Mouse (Mus musculus): ENCODE results near the gene Ubfd1. TPM values are rescaled to one million over a fixed set of nuclear protein-coding genes. Genes with fewer than 3 reads are reported as not detected.

The Ubfd1 gene
- polyA plus RNA-seq, 1 experiment from 2014 or later: 44.4 TPM

DNA sequence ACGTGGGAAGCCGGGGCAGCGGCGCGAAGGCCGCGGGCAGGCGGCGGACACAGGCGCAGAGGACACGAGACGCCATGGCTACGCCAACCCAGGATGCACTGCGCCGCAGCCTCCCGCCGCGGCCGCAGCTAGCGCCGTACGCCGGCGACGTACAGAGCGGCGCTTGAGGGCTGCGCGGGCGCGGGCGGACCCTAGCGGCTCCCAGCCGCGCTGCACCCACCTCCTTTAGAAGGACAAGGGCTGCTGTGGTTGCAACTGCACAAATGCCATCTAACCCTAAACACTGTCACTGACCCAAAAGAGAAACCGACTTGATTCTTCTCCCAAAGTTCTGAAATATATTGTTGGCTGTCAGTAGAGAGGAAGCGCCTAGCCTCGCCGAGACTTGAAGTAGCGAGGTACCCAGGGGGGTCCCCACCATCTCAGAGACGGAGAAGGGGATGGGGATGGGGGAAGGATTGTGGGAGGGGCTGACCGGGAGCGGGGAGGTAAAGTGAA lies 34.8 kb downstream of the Ubfd1 start, which contains the start of gene Ndufab1:
TSS of gene Ndufab1 (minus strand) at position 140 of the 498 bp plus-strand sequence.
- Histone ChIP-seq H3K4me1 (replicated peaks; ENCODE audit: control insufficient read depth, insufficient read depth, low read length) (peaks cover 11% of the 10 kb centered on the region), H3K27ac (ENCODE audit: low read length) (0 out of 2 replicates have a peak within 1 kb of the TSS, but pooled peaks have one; percentile 46), H3K36me3 (ENCODE audit: control insufficient read depth, insufficient read depth, low read length) (peaks cover 8% of the 10 kb centered on the region), H3K4me2 (ENCODE audit: low read depth, low read length) (peak within 1 kb of the TSS; percentile 94), H3K9me3 (ENCODE audit: control insufficient read depth, low read length) (no peaks in the 10 kb centered on the region), H3K27me3 (ENCODE audit: control insufficient read depth, insufficient read depth, low read depth, low read length) (no peaks in the 10 kb centered on the region), H3K4me3 (ENCODE audit: low read length) (peak within 1 kb of the TSS; percentile 73), H3K9ac (ENCODE audit: low read length) (peak within 1 kb of the TSS; percentile 88)
- peak; percentile 100 for ATAC-seq (ENCODE audit: low read depth)
- under 1% methylated on average over 34 of the region's 43 CpGs for WGBS

GRCm38 (mm10) chr7:122108206-122108605 lies 41.2 kb downstream of the Ubfd1 start:
- Histone ChIP-seq H3K27me3 (ENCODE audit: control insufficient read depth, insufficient read depth, low read depth, low read length) (no peaks in the 10 kb centered on the region), H3K27ac (ENCODE audit: low read length) (no peak overlapping the region), H3K36me3 (ENCODE audit: control insufficient read depth, insufficient read depth, low read length) (peaks cover 11% of the 10 kb centered on the region), H3K9me3 (ENCODE audit: control insufficient read depth, low read length) (no peaks in the 10 kb centered on the region), H3K4me3 (ENCODE audit: low read length) (no peak overlapping the region), H3K4me2 (ENCODE audit: low read depth, low read length) (no peak overlapping the region), H3K9ac (ENCODE audit: low read length) (no peak overlapping the region), H3K4me1 (replicated peaks; ENCODE audit: control insufficient read depth, insufficient read depth, low read length) (no peaks in the 10 kb centered on the region)
- 86% methylated on average over 6 of the region's 6 CpGs for WGBS
- no peak for ATAC-seq (ENCODE audit: low read depth)

DNA sequence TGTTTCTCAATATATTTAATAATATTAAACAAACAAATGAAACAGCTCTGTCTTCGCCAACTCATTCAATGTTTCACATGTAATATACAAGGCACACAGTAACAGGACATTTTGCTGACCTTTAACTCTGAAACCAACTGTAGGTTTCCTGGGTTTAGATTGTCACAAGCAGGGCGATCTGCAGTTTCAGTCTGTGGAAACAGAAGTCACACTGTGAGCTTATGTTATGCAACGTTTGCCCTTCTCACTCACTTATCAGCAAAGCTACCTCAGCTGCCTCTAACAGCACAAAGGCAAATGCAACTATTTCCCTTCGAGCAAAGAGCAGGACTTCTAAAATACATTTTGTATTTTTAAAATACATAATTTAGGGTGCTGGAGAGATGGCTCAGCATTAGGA lies 56.5 kb downstream of the Ubfd1 start:
- Histone ChIP-seq H3K27ac (ENCODE audit: low read length) (no peak overlapping the region), H3K27me3 (ENCODE audit: control insufficient read depth, insufficient read depth, low read depth, low read length) (no peaks in the 10 kb centered on the region), H3K9me3 (ENCODE audit: control insufficient read depth, low read length) (no peaks in the 10 kb centered on the region), H3K4me2 (ENCODE audit: low read depth, low read length) (no peak overlapping the region), H3K36me3 (ENCODE audit: control insufficient read depth, insufficient read depth, low read length) (peaks cover 14% of the 10 kb centered on the region; the same call in 1 of the 2 replicates), H3K4me1 (replicated peaks; ENCODE audit: control insufficient read depth, insufficient read depth, low read length) (no peaks in the 10 kb centered on the region), H3K9ac (ENCODE audit: low read length) (no peak overlapping the region), H3K4me3 (ENCODE audit: low read length) (no peak overlapping the region)
- 76% methylated on average over 4 of the region's 4 CpGs for WGBS
- no peak for ATAC-seq (ENCODE audit: low read depth)

DNA sequence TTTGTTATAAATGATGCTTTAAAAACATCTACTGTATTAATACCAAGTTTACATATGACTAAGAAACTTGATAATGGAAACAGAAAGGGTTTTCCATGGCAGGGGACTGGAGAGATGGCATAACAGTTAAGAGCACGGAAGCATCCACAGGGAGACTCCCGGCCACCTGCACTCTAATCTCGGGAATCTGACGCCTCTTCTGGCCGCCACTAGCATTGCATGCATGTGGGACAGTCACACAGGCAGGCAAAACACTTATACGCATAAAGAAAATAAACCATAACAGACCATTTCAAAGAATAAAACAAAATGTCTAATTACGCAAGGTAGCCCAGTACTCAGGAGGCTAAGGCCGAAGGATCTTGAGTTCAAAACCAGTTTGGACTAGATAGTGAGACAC lies 58.7 kb downstream of the Ubfd1 start:
- no peaks in the 10 kb centered on the region for H3K9me3 ChIP-seq (ENCODE audit: control insufficient read depth, low read length)
- no peak overlapping the region for H3K9ac ChIP-seq (ENCODE audit: low read length)
- H3K27ac ChIP-seq (ENCODE audit: low read length): no peak overlapping the region
- H3K27me3 ChIP-seq (ENCODE audit: control insufficient read depth, insufficient read depth, low read depth, low read length): no peaks in the 10 kb centered on the region
- no peaks in the 10 kb centered on the region for H3K4me1 ChIP-seq (replicated peaks; ENCODE audit: control insufficient read depth, insufficient read depth, low read length)
- no peak for ATAC-seq (ENCODE audit: low read depth)
- H3K4me2 ChIP-seq (ENCODE audit: low read depth, low read length): no peak overlapping the region
- WGBS: 71% methylated on average over 8 of the region's 8 CpGs
- H3K36me3 ChIP-seq (ENCODE audit: control insufficient read depth, insufficient read depth, low read length): peaks cover 13% of the 10 kb centered on the region; the same call in 1 of the 2 replicates
- H3K4me3 ChIP-seq (ENCODE audit: low read length): no peak overlapping the region

DNA sequence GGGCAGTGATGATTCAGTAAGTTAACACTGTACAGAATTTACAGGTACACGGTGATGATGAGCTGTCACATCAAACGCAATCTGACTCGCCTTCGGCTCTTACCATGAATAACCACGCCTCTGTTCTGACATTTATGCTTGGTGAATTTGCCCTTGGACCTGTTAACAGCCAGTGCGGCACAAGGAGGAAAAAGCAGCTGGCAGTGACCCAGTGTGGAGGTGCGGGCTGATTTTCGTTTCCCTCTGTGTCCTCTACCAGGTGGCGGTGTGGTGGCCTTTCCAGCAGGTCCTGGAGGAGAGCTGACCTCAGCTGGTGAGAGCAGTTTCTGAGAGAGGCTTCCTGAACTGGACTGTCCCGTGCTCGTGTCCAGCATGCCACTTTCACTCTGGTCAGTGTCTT lies 60.0 kb downstream of the Ubfd1 start:
- Histone ChIP-seq H3K4me1 (replicated peaks; ENCODE audit: control insufficient read depth, insufficient read depth, low read length) (peaks cover 2% of the 10 kb centered on the region; the same call in 1 of the 2 replicates), H3K4me2 (ENCODE audit: low read depth, low read length) (no peak overlapping the region), H3K9ac (ENCODE audit: low read length) (no peak overlapping the region), H3K27me3 (ENCODE audit: control insufficient read depth, insufficient read depth, low read depth, low read length) (no peaks in the 10 kb centered on the region), H3K36me3 (ENCODE audit: control insufficient read depth, insufficient read depth, low read length) (peaks cover 11% of the 10 kb centered on the region; the same call in 1 of the 2 replicates), H3K4me3 (ENCODE audit: low read length) (no peak overlapping the region), H3K9me3 (ENCODE audit: control insufficient read depth, low read length) (no peaks in the 10 kb centered on the region), H3K27ac (ENCODE audit: low read length) (no peak overlapping the region)
- ATAC-seq (ENCODE audit: low read depth): no peak
- 93% methylated on average over 11 of the region's 11 CpGs for WGBS

Other genes with a start within 250 kb of the Ubfd1 start
- 7.1 and 7.4 TPM in 2 replicates for gene Scnn1b, start 202.1 kb upstream of the Ubfd1 start, polyA plus RNA-seq (2015; fragmentation: Nextera tagmentation; extraction: Ambion mirVana)
- gene Cog7, start 85.5 kb upstream of the Ubfd1 start, polyA plus RNA-seq (2015; fragmentation: Nextera tagmentation; extraction: Ambion mirVana): 26.1 and 30.7 TPM in 2 replicates
- gene Gga2, start 46.0 kb upstream of the Ubfd1 start, polyA plus RNA-seq (2015; fragmentation: Nextera tagmentation; extraction: Ambion mirVana): 65.7 and 67.3 TPM in 2 replicates
- 12.2 and 12.8 TPM in 2 replicates for gene Ears2, start 88 bp downstream of the Ubfd1 start, polyA plus RNA-seq (2015; fragmentation: Nextera tagmentation; extraction: Ambion mirVana)
- gene Ndufab1, start 34.7 kb downstream of the Ubfd1 start, polyA plus RNA-seq (2015; fragmentation: Nextera tagmentation; extraction: Ambion mirVana): 564 and 584 TPM in 2 replicates
- 15.0 and 18.4 TPM in 2 replicates for gene Palb2, start 65.8 kb downstream of the Ubfd1 start, polyA plus RNA-seq (2015; fragmentation: Nextera tagmentation; extraction: Ambion mirVana)
- gene Dctn5, start 65.9 kb downstream of the Ubfd1 start, polyA plus RNA-seq (2015; fragmentation: Nextera tagmentation; extraction: Ambion mirVana): 116 and 117 TPM in 2 replicates
- 136 and 146 TPM in 2 replicates for gene Plk1, start 92.3 kb downstream of the Ubfd1 start, polyA plus RNA-seq (2015; fragmentation: Nextera tagmentation; extraction: Ambion mirVana)
- 0.34 and 1.2 TPM in 2 replicates for gene Ern2, start 119.0 kb downstream of the Ubfd1 start, polyA plus RNA-seq (2015; fragmentation: Nextera tagmentation; extraction: Ambion mirVana)
- 1.2 and 1.9 TPM in 2 replicates for gene Chp2, start 152.3 kb downstream of the Ubfd1 start, polyA plus RNA-seq (2015; fragmentation: Nextera tagmentation; extraction: Ambion mirVana)
- 4.1 and 5.2 TPM in 2 replicates for gene Prkcb, start 221.6 kb downstream of the Ubfd1 start, polyA plus RNA-seq (2015; fragmentation: Nextera tagmentation; extraction: Ambion mirVana)

All from lung, embryonic 16.5 days (tissue).